Mouse (Mus musculus): ENCODE measurements around the gene Rap1gap. TPM values are rescaled to one million over a fixed set of nuclear protein-coding genes. Genes with fewer than 3 reads are reported as not detected.

Rap1gap gene
- polyA plus RNA-seq, 1 experiment from 2014 or later = 15.6 TPM

GRCm38 (mm10) chr4:137772438-137773056 lies 108.0 kb downstream of the Rap1gap start:
- peak overlapping the region; percentile 90 for H3K27ac ChIP-seq (ENCODE audit: low read depth)
- DNase-seq = no peak
- peaks cover 25% of the 10 kb centered on the region for H3K4me1 ChIP-seq (ENCODE audit: insufficient read depth)

GRCm38 (mm10) chr4:137773369-137773899 lies 108.9 kb downstream of the Rap1gap start:
- H3K4me3 ChIP-seq (ENCODE audit: low read depth, low read length) = no peak overlapping the region
- TF ChIP-seq CTCF (IDR thresholded peaks at IDR 0.05; ENCODE audit: low read depth) = no peak
- TF ChIP-seq EP300 (IDR thresholded peaks at IDR 0.05; ENCODE audit: low read depth) = no peak; the same call in 1 of the 2 replicates
- H3K27ac ChIP-seq (ENCODE audit: low read depth) = peak overlapping the region; percentile 90
- H3K27me3 ChIP-seq (ENCODE audit: insufficient read depth, low read length) = no peaks in the 10 kb centered on the region
- no peak overlapping the region for H3K4me2 ChIP-seq (ENCODE audit: low read depth, low read length)
- no peaks in the 10 kb centered on the region for H3K9me3 ChIP-seq (ENCODE audit: low read length)
- ATAC-seq (peak; percentile 79), DNase-seq (peak; percentile 71)
- no peaks in the 10 kb centered on the region for H3K36me3 ChIP-seq (replicated peaks; ENCODE audit: insufficient read depth, low read length)
- peak overlapping the region; percentile 46 for H3K9ac ChIP-seq (replicated peaks)
- WGBS (ENCODE audit: insufficient replicate concordance) = 33% methylated on average over 2 of the region's 2 CpGs
- H3K4me1 ChIP-seq (ENCODE audit: insufficient read depth) = peaks cover 25% of the 10 kb centered on the region

More at GRCm38 (mm10) chr4:137772438-137773056, 108.0 kb downstream of the Rap1gap start:
- WGBS (ENCODE audit: insufficient replicate concordance) = 64% methylated on average over 16 of the region's 16 CpGs
- H3K27me3 ChIP-seq (ENCODE audit: insufficient read depth, low read length) = no peaks in the 10 kb centered on the region
- no peak overlapping the region for H3K4me3 ChIP-seq (ENCODE audit: low read depth, low read length)
- no peak for TF ChIP-seq EP300 (IDR thresholded peaks at IDR 0.05; ENCODE audit: low read depth)
- no peak overlapping the region; the same call in 1 of the 2 replicates for H3K9ac ChIP-seq (replicated peaks)
- peak; percentile 63 for ATAC-seq
- H3K4me2 ChIP-seq (ENCODE audit: low read depth, low read length) = peak overlapping the region; percentile 13; the same call in 1 of the 2 replicates
- H3K9me3 ChIP-seq (ENCODE audit: low read length) = no peaks in the 10 kb centered on the region
- no peaks in the 10 kb centered on the region for H3K36me3 ChIP-seq (replicated peaks; ENCODE audit: insufficient read depth, low read length)

- Histone ChIP-seq H3K36me3 (replicated peaks; ENCODE audit: insufficient read depth, low read length) (no peaks in the 10 kb centered on the region), H3K4me1 (ENCODE audit: insufficient read depth) (peaks cover 25% of the 10 kb centered on the region), H3K4me2 (ENCODE audit: low read depth, low read length) (no peak overlapping the region), H3K27me3 (ENCODE audit: insufficient read depth, low read length) (no peaks in the 10 kb centered on the region), H3K9ac (replicated peaks) (peak overlapping the region; percentile 46; the same call in 1 of the 2 replicates), H3K4me3 (ENCODE audit: low read depth, low read length) (no peak overlapping the region), H3K9me3 (ENCODE audit: low read length) (no peaks in the 10 kb centered on the region), H3K27ac (ENCODE audit: low read depth) (peak overlapping the region; percentile 90)
- no peak for TF ChIP-seq CTCF (IDR thresholded peaks at IDR 0.05; ENCODE audit: low read depth)
- TF ChIP-seq EP300 (IDR thresholded peaks at IDR 0.05; ENCODE audit: low read depth) = no peak
- WGBS (ENCODE audit: insufficient replicate concordance) = 70% methylated on average over 5 of the region's 5 CpGs
- ATAC-seq = peak; percentile 34; the same call in 1 of the 2 replicates
- DNase-seq = no peak
Observed at GRCm38 (mm10) chr4:137774013-137774412, 109.5 kb downstream of the Rap1gap start.

- Histone ChIP-seq H3K27me3 (ENCODE audit: insufficient read depth, low read length) (no peaks in the 10 kb centered on the region), H3K36me3 (replicated peaks; ENCODE audit: insufficient read depth, low read length) (no peaks in the 10 kb centered on the region), H3K4me3 (ENCODE audit: low read depth, low read length) (no peak overlapping the region), H3K4me2 (ENCODE audit: low read depth, low read length) (no peak overlapping the region), H3K9me3 (ENCODE audit: low read length) (no peaks in the 10 kb centered on the region), H3K9ac (replicated peaks) (peak overlapping the region; percentile 31; the same call in 1 of the 2 replicates), H3K4me1 (ENCODE audit: insufficient read depth) (peaks cover 25% of the 10 kb centered on the region), H3K27ac (ENCODE audit: low read depth) (peak overlapping the region; percentile 90)
- no peak for TF ChIP-seq CTCF (IDR thresholded peaks at IDR 0.05; ENCODE audit: low read depth)
- no peak for TF ChIP-seq EP300 (IDR thresholded peaks at IDR 0.05; ENCODE audit: low read depth)
- 53% methylated on average over 6 of the region's 6 CpGs for WGBS (ENCODE audit: insufficient replicate concordance)
- peak; percentile 44 for ATAC-seq
- no peak for DNase-seq
Observed at GRCm38 (mm10) chr4:137774505-137774904, 110.0 kb downstream of the Rap1gap start.

DNA sequence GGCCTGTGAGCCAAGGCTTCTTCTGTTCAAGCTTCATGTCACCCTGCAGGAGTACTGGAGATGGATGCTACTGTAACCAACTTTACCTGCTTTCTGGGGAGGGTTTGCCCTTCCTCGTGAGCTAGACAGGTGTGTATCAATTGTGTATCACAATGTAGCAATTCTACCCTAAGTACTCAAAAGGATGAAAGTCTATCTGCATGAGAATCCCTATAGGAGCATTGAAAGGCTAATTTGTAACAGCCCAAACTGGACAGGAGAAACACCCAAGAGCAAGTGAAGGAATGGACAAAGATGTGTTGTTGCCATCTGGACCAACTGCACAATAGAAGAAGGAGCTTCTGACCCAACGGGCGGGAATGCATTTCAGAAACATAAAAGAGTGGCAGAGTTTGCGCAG lies 113.3 kb downstream of the Rap1gap start:
- Histone ChIP-seq H3K4me3 (ENCODE audit: low read depth, low read length) (no peak overlapping the region), H3K27me3 (ENCODE audit: insufficient read depth, low read length) (no peaks in the 10 kb centered on the region), H3K9ac (replicated peaks) (no peak overlapping the region), H3K4me2 (ENCODE audit: low read depth, low read length) (no peak overlapping the region), H3K4me1 (ENCODE audit: insufficient read depth) (peaks cover 16% of the 10 kb centered on the region), H3K27ac (ENCODE audit: low read depth) (no peak overlapping the region), H3K9me3 (ENCODE audit: low read length) (no peaks in the 10 kb centered on the region), H3K36me3 (replicated peaks; ENCODE audit: insufficient read depth, low read length) (no peaks in the 10 kb centered on the region)
- WGBS (ENCODE audit: insufficient replicate concordance) = 78% methylated on average over 4 of the region's 4 CpGs
- DNase-seq = no peak
- ATAC-seq = no peak
- TF ChIP-seq EP300 (IDR thresholded peaks at IDR 0.05; ENCODE audit: low read depth) (no peak), CTCF (IDR thresholded peaks at IDR 0.05; ENCODE audit: low read depth) (no peak)

DNA sequence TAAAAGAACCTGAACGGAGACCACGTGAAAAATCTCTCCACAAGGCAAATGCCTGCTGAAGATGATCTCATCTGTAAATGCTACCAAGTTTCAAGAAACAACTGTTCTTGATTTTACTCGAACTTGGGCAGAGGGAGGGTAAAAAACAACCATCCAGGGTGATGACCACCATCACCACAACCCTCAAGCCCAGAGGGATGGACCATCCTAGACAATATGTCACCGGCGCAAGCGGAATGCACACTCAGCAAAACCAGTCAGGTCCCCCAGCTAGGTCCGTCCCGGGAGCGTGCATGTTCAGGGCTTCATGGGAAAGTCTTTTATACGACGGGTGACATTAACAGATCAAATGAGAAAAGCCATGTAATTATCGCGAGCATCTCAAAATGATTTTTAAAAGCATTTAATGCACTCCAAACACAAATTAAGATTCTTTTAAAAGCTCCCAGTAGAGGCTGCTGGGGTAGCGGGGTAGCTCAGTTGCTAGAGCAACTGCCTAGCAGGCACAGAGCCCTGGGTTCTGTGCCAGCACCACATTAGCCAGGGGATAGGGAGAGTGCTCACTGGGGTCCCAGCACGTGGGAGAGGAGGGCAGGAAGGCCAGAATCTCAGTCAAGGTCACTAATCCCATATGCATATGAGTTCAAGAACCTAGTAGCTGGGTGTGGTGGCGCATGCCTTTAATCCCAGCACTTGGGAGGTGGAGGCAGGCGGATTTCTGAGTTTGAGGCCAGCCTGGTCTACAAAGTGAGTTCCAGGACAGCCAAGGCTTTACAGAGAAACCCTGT lies 114.1 kb downstream of the Rap1gap start:
- H3K4me1 ChIP-seq (ENCODE audit: insufficient read depth) = peaks cover 13% of the 10 kb centered on the region
- H3K9ac ChIP-seq (replicated peaks) = no peak overlapping the region
- ATAC-seq = no peak
- H3K27me3 ChIP-seq (ENCODE audit: insufficient read depth, low read length) = no peaks in the 10 kb centered on the region
- H3K9me3 ChIP-seq (ENCODE audit: low read length) = no peaks in the 10 kb centered on the region
- WGBS (ENCODE audit: insufficient replicate concordance) = 73% methylated on average over 17 of the region's 17 CpGs
- no peak overlapping the region for H3K27ac ChIP-seq (ENCODE audit: low read depth)
- DNase-seq = no peak
- H3K36me3 ChIP-seq (replicated peaks; ENCODE audit: insufficient read depth, low read length) = no peaks in the 10 kb centered on the region
- TF ChIP-seq EP300 (IDR thresholded peaks at IDR 0.05; ENCODE audit: low read depth) = no peak
- no peak for TF ChIP-seq CTCF (IDR thresholded peaks at IDR 0.05; ENCODE audit: low read depth)
- no peak overlapping the region for H3K4me3 ChIP-seq (ENCODE audit: low read depth, low read length)
- no peak overlapping the region for H3K4me2 ChIP-seq (ENCODE audit: low read depth, low read length)

Other genes starting within 250 kb of the Rap1gap start
- 0.42 and 6.5 TPM in 2 replicates for gene Cela3b, start 234.2 kb upstream of the Rap1gap start, polyA plus RNA-seq (2015; fragmentation: Nextera tagmentation; extraction: Ambion mirVana)
- not detected in 2 replicates for gene 1700013G24Rik, start 211.4 kb upstream of the Rap1gap start, polyA plus RNA-seq (2015; fragmentation: Nextera tagmentation; extraction: Ambion mirVana)
- gene Hspg2, start 196.0 kb upstream of the Rap1gap start, polyA plus RNA-seq (2015; fragmentation: Nextera tagmentation; extraction: Ambion mirVana) = 5.1 TPM in 2 replicates
- not detected in 2 replicates for gene Ldlrad2, start 90.2 kb upstream of the Rap1gap start, polyA plus RNA-seq (2015; fragmentation: Nextera tagmentation; extraction: Ambion mirVana)
- gene Usp48, start 71.0 kb upstream of the Rap1gap start, polyA plus RNA-seq (2015; fragmentation: Nextera tagmentation; extraction: Ambion mirVana) = 23.3 and 28.4 TPM in 2 replicates
- gene Alpl, start 131.7 kb downstream of the Rap1gap start, polyA plus RNA-seq (2015; fragmentation: Nextera tagmentation; extraction: Ambion mirVana) = 14.7 and 18.7 TPM in 2 replicates
- 32.9 and 35.7 TPM in 2 replicates for gene Ece1, start 197.5 kb downstream of the Rap1gap start, polyA plus RNA-seq (2015; fragmentation: Nextera tagmentation; extraction: Ambion mirVana)